Mouse (Mus musculus): ENCODE data around the gene Ryr2. TPM values are rescaled to one million over a fixed set of nuclear protein-coding genes. Genes with fewer than 3 reads are reported as not detected.
"Not testable (repeated sequence)": the region's sequence is repeated elsewhere in the genome, so short reads cannot be mapped to it uniquely, and the experiment has no call there.

The Ryr2 gene
- total and polyA plus RNA-seq, 3 experiments = 0.11 to 0.13 TPM; not detected in 1

GRCm38 (mm10) chr13:12143347-12143746 lies 36.6 kb upstream of the Ryr2 start:
- DNase-seq (ENCODE audit: extremely low read depth) = no peak
- Histone ChIP-seq H3K36me3 (replicated peaks in 1 of 2; ENCODE audit: control insufficient read depth in 1 of 2, insufficient read depth in 1 of 2, low read length in 1 of 2) (no peaks in the 10 kb centered on the region), H3K4me1 (ENCODE audit: control insufficient read depth in 1 of 2, insufficient read depth in 2 of 2) (peaks cover 0 to 5% of the 10 kb centered on the region in 2 experiments; a peak in 2 of 4 replicates), H3K9ac (ENCODE audit: insufficient read depth, low read depth) (no peak overlapping the region), H3K27me3 (replicated peaks) (no peaks in the 10 kb centered on the region), H3K27ac (ENCODE audit: insufficient read depth, low read depth) (no peak overlapping the region), H3K4me3 (replicated peaks in 1 of 3; ENCODE audit: low read depth in 2 of 3, low read length in 2 of 3, poor library complexity in 1 of 3) (no peak overlapping the region), H3K9me3 (replicated peaks; ENCODE audit: low read length) (no peaks in the 10 kb centered on the region), H3K79me2 (replicated peaks; ENCODE audit: control insufficient read depth, extremely low read depth, insufficient read depth, poor library complexity, severe bottlenecking) (no peaks in the 10 kb centered on the region), H3K4me2 (ENCODE audit: insufficient read depth, low read depth, poor library complexity, severe bottlenecking) (peak overlapping the region; percentile 7; the same call in 1 of the 2 replicates)
- in situ Hi-C loops (cut with MboI; ENCODE audit: low pct_ligation_motif_present, low pct_unique_long_range_greater_than_20kb, low sequenced_read_pairs) = no loop called here
- dilution Hi-C loops (cut with MboI; ENCODE audit: extremely low pct_ligation_motif_present, extremely low pct_unique_long_range_greater_than_20kb, low sequenced_read_pairs) = no loop called here
- no peak for TF ChIP-seq ZNF384 (IDR thresholded peaks at IDR 0.05; ENCODE audit: low read depth, low read length)
- no peak for TF ChIP-seq IRF4 (IDR thresholded peaks at IDR 0.05; ENCODE audit: low read depth, low read length)
- TF ChIP-seq CHD2 (IDR thresholded peaks at IDR 0.05; ENCODE audit: low read length) = no peak
- TF ChIP-seq MAX (IDR thresholded peaks at IDR 0.05; ENCODE audit: low read length) = no peak
- TF ChIP-seq TCF12 (IDR thresholded peaks at IDR 0.05; ENCODE audit: low read depth, low read length) = no peak
- TF ChIP-seq USF1 (IDR thresholded peaks at IDR 0.05; ENCODE audit: low read depth, low read length) = no peak
- no peak for TF ChIP-seq ZKSCAN1 (IDR thresholded peaks at IDR 0.05; ENCODE audit: borderline replicate concordance, low read depth, low read length)
- TF ChIP-seq MAZ (IDR thresholded peaks at IDR 0.05; ENCODE audit: low read depth, low read length) = no peak

GRCm38 (mm10) chr13:12136461-12136860 lies 29.7 kb upstream of the Ryr2 start:
- H3K27me3 ChIP-seq (replicated peaks); H3K9me3 ChIP-seq (replicated peaks; ENCODE audit: low read length); H3K27ac ChIP-seq (ENCODE audit: insufficient read depth, low read depth); DNase-seq (ENCODE audit: extremely low read depth); dilution Hi-C loops (cut with MboI; ENCODE audit: extremely low pct_ligation_motif_present, extremely low pct_unique_long_range_greater_than_20kb, low sequenced_read_pairs); H3K9ac ChIP-seq (ENCODE audit: insufficient read depth, low read depth); H3K4me3 ChIP-seq (replicated peaks in 1 of 3; ENCODE audit: low read depth in 2 of 3, low read length in 2 of 3, poor library complexity in 1 of 3); H3K79me2 ChIP-seq (replicated peaks; ENCODE audit: control insufficient read depth, extremely low read depth, insufficient read depth, poor library complexity, severe bottlenecking); H3K36me3 ChIP-seq (replicated peaks in 1 of 2; ENCODE audit: control insufficient read depth in 1 of 2, insufficient read depth in 1 of 2, low read length in 1 of 2); in situ Hi-C loops (cut with MboI; ENCODE audit: low pct_ligation_motif_present, low pct_unique_long_range_greater_than_20kb, low sequenced_read_pairs); H3K4me1 ChIP-seq (ENCODE audit: control insufficient read depth in 1 of 2, insufficient read depth in 2 of 2); H3K4me2 ChIP-seq (ENCODE audit: insufficient read depth, low read depth, poor library complexity, severe bottlenecking): not testable (repeated sequence)

GRCm38 (mm10) chr13:12133549-12133948 lies 26.8 kb upstream of the Ryr2 start:
- H3K27me3 ChIP-seq (replicated peaks) = no peaks in the 10 kb centered on the region
- H3K79me2 ChIP-seq (replicated peaks; ENCODE audit: control insufficient read depth, extremely low read depth, insufficient read depth, poor library complexity, severe bottlenecking) = no peaks in the 10 kb centered on the region
- in situ Hi-C loops (cut with MboI; ENCODE audit: low pct_ligation_motif_present, low pct_unique_long_range_greater_than_20kb, low sequenced_read_pairs) (no loop called here), dilution Hi-C loops (cut with MboI; ENCODE audit: extremely low pct_ligation_motif_present, extremely low pct_unique_long_range_greater_than_20kb, low sequenced_read_pairs) (no loop called here)
- H3K4me2 ChIP-seq (ENCODE audit: insufficient read depth, low read depth, poor library complexity, severe bottlenecking) = no peak overlapping the region
- no peaks in the 10 kb centered on the region for H3K9me3 ChIP-seq (replicated peaks; ENCODE audit: low read length)
- TF ChIP-seq TBP (conservative IDR thresholded peaks at IDR 0.05; ENCODE audit: low read depth, low read length) (no peak), HCFC1 (IDR thresholded peaks at IDR 0.05; ENCODE audit: low read depth, low read length) (no peak), BHLHE40 (IDR thresholded peaks at IDR 0.05; ENCODE audit: low read depth, low read length) (no peak), TCF12 (IDR thresholded peaks at IDR 0.05; ENCODE audit: low read depth, low read length) (no peak), JUND (conservative IDR thresholded peaks at IDR 0.05; ENCODE audit: low read depth, low read length) (no peak), UBTF (IDR thresholded peaks at IDR 0.05; ENCODE audit: low read depth, low read length) (no peak), ZMIZ1 (IDR thresholded peaks at IDR 0.05; ENCODE audit: low read depth, low read length) (no peak), POLR2A (IDR thresholded peaks at IDR 0.05; ENCODE audit: low read depth, low read length) (no peak), KAT2A (IDR thresholded peaks at IDR 0.05; ENCODE audit: insufficient replicate concordance, low read length) (no peak), CTCF (conservative IDR thresholded peaks at IDR 0.05 in 1 of 2, IDR thresholded peaks at IDR 0.05 in 1 of 2; ENCODE audit: low read depth in 2 of 2, low read length in 2 of 2) (no peak), MAX (IDR thresholded peaks at IDR 0.05; ENCODE audit: low read length) (no peak), USF1 (IDR thresholded peaks at IDR 0.05; ENCODE audit: low read depth, low read length) (no peak), RAD21 (IDR thresholded peaks at IDR 0.05; ENCODE audit: low read depth, low read length) (no peak), MAZ (IDR thresholded peaks at IDR 0.05; ENCODE audit: low read depth, low read length) (no peak), EP300 (IDR thresholded peaks at IDR 0.05; ENCODE audit: low read length) (no peak), GABPA (IDR thresholded peaks at IDR 0.05; ENCODE audit: insufficient replicate concordance, low read depth, low read length) (no peak), E2F4 (IDR thresholded peaks at IDR 0.05; ENCODE audit: insufficient replicate concordance, low read depth, low read length) (no peak)
- H3K4me1 ChIP-seq (ENCODE audit: control insufficient read depth in 1 of 2, insufficient read depth in 2 of 2) = peaks cover 0 to 14% of the 10 kb centered on the region in 2 experiments; a peak in 2 of 4 replicates
- no peak overlapping the region for H3K4me3 ChIP-seq (replicated peaks in 1 of 3; ENCODE audit: low read depth in 2 of 3, low read length in 2 of 3, poor library complexity in 1 of 3)
- H3K36me3 ChIP-seq (replicated peaks in 1 of 2; ENCODE audit: control insufficient read depth in 1 of 2, insufficient read depth in 1 of 2, low read length in 1 of 2) = no peaks in the 10 kb centered on the region
- no peak overlapping the region for H3K27ac ChIP-seq (ENCODE audit: insufficient read depth, low read depth)
- no peak overlapping the region for H3K9ac ChIP-seq (ENCODE audit: insufficient read depth, low read depth)
- DNase-seq (ENCODE audit: extremely low read depth) = no peak

All from CH12.LX (cell line).